Mouse (Mus musculus): ENCODE data around the gene Gm45711.

- TF ChIP-seq POLR2A (IDR thresholded peaks at IDR 0.05; ENCODE audit: control insufficient read depth in 1 of 2, insufficient read depth in 1 of 2, low read depth in 1 of 2, low read length in 2 of 2, poor library complexity in 1 of 2) (no peak), USF1 (IDR thresholded peaks at IDR 0.05; ENCODE audit: low read depth, low read length) (no peak), CTCF (IDR thresholded peaks at IDR 0.05 in 2 of 3, conservative IDR thresholded peaks at IDR 0.05 in 1 of 3; ENCODE audit: control insufficient read depth in 1 of 3, insufficient read depth in 1 of 3, low read depth in 2 of 3, low read length in 3 of 3, poor library complexity in 1 of 3, severe bottlenecking in 1 of 3) (no peak), MAX (IDR thresholded peaks at IDR 0.05; ENCODE audit: low read length) (no peak), BHLHE40 (IDR thresholded peaks at IDR 0.05; ENCODE audit: borderline replicate concordance, low read depth, low read length) (no peak), E2F4 (IDR thresholded peaks at IDR 0.05; ENCODE audit: borderline replicate concordance, low read depth, low read length) (no peak), TAL1 (IDR thresholded peaks at IDR 0.05; ENCODE audit: low read length) (no peak), EP300 (IDR thresholded peaks at IDR 0.05; ENCODE audit: low read depth in 1 of 2, low read length in 2 of 2) (no peak), TCF12 (IDR thresholded peaks at IDR 0.05; ENCODE audit: low read depth, low read length) (no peak), NELFE (IDR thresholded peaks at IDR 0.05; ENCODE audit: low read depth, low read length) (no peak), ELF1 (IDR thresholded peaks at IDR 0.05; ENCODE audit: low read depth, low read length) (no peak)
These were observed 58.4 kb downstream of the Gm45711 start for GRCm38 (mm10) chr8:104251461-104251860.

All from MEL (cell line).